Mouse (Mus musculus): ENCODE measurements around the gene Higd1a.

- no peak for TF ChIP-seq EP300 (optimal IDR thresholded peaks at IDR 0.05)
- no peak for TF ChIP-seq CTCF (IDR thresholded peaks at IDR 0.05; ENCODE audit: low read depth)
Observed at GRCm38 (mm10) chr9:121901710-121902700, 43.8 kb upstream of the Higd1a start.

All from stomach, postnatal 0 days (tissue).